Mouse (Mus musculus) hindbrain, embryonic 10.5 days (tissue): ENCODE results near the gene Zfp3. TPM values are rescaled to one million over a fixed set of nuclear protein-coding genes. Genes with fewer than 3 reads are reported as not detected.

Experiments
- DNase-seq: peaks from one replicate; pipeline ENCODE4 v3.0.0-alpha.2; 2017; ENCODE audit warnings: low spot score
- H3K27ac ChIP-seq: fragments of 300-500 bp; sonication (generic); 2 replicates; pipeline ENCODE4 v1.5.1; 2016; ENCODE audit warnings: mild to moderate bottlenecking, moderate library complexity
- H3K27me3 ChIP-seq: fragments of 300-500 bp; sonication (generic); 2 replicates; pipeline ENCODE4 v1.6.1; 2016; ENCODE audit warnings: mild to moderate bottlenecking; ENCODE audit not compliant: poor library complexity, insufficient read depth, severe bottlenecking
- H3K36me3 ChIP-seq: fragments of 300-500 bp; sonication (generic); 2 replicates; pipeline ENCODE4 v1.6.1; 2016; ENCODE audit warnings: mild to moderate bottlenecking, moderate library complexity
- H3K4me1 ChIP-seq: fragments of 300-500 bp; sonication (generic); replicated peaks from 2 replicates; pipeline ENCODE4 v1.6.1; 2016; ENCODE audit warnings: mild to moderate bottlenecking
- H3K4me3 ChIP-seq: fragments of 300-500 bp; sonication (generic); 2 replicates; pipeline ENCODE4 v1.5.1; 2016; ENCODE audit warnings: mild to moderate bottlenecking, moderate library complexity
- H3K9me3 ChIP-seq: fragments of 300-500 bp; sonication (generic); 2 replicates; pipeline ENCODE4 v1.6.1; 2016; ENCODE audit warnings: mild to moderate bottlenecking, moderate library complexity
- WGBS: fragments of 180-500 bp; shearing (Covaris S2); methylation state at CpG from one replicate; pipeline ENCODE4 v1.1.7; 2016; 5-methylcytosine and 5-hydroxymethylcytosine counted together
- polyA plus RNA-seq: library from polyadenylated mRNA; unstranded; fragments of >200 nt; fragmentation: Nextera tagmentation; extraction: Ambion mirVana; gene quantifications from 2 replicates; pipeline ENCODE4 v1.2.1, GENCODE M21; 2016

Zfp3 gene
- polyA plus RNA-seq, 1 experiment from 2014 or later = 8.1 TPM

GRCm38 (mm10) chr11:70802208-70802864, 38.3 kb downstream of the Zfp3 start:
- no peaks in the 10 kb centered on the region for H3K27me3 ChIP-seq
- 87% methylated on average over 2 of the region's 2 CpGs for WGBS
- H3K4me3 ChIP-seq = no peak overlapping the region
- H3K27ac ChIP-seq = no peak overlapping the region
- no peaks in the 10 kb centered on the region for H3K36me3 ChIP-seq
- no peaks in the 10 kb centered on the region for H3K9me3 ChIP-seq
- no peaks in the 10 kb centered on the region for H3K4me1 ChIP-seq
- DNase-seq = no peak

DNA sequence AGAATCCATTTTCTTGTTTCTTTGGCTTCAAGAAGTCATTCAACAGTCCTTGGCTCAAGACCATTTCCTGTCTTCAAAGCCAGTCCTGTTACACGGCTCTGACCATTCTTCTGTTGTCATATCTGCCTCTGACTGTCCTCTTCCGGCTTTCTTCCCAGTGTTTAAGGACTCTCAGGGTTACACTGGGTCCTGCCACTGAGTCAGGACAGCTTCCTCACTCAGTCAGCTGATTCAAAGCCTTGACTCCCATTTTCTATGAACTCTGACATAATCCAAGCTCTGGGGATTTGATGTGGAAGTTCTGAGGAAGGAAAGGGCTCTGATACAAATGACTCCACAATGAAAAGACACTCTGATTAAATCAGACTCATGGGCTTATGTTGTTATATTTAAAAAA, 38.9 kb downstream of the Zfp3 start:
- DNase-seq = no peak
- 77% methylated on average over 2 of the region's 2 CpGs for WGBS
- H3K4me3 ChIP-seq = no peak overlapping the region
- no peak overlapping the region for H3K27ac ChIP-seq
- H3K9me3 ChIP-seq = no peaks in the 10 kb centered on the region
- H3K36me3 ChIP-seq = no peaks in the 10 kb centered on the region
- no peaks in the 10 kb centered on the region for H3K4me1 ChIP-seq
- no peaks in the 10 kb centered on the region for H3K27me3 ChIP-seq

- Histone ChIP-seq H3K4me1 (0 out of 2 replicates have a peak, but pooled peaks cover 3% of the 10 kb centered on the region), H3K4me3 (no peak overlapping the region), H3K27me3 (no peaks in the 10 kb centered on the region), H3K27ac (no peak overlapping the region), H3K36me3 (no peaks in the 10 kb centered on the region), H3K9me3 (no peaks in the 10 kb centered on the region)
- DNase-seq = no peak
- 89% methylated on average over 6 of the region's 6 CpGs for WGBS
Measured at GRCm38 (mm10) chr11:70803711-70804200, 39.7 kb downstream of the Zfp3 start.

- Histone ChIP-seq H3K4me3 (no peak overlapping the region), H3K9me3 (no peaks in the 10 kb centered on the region), H3K36me3 (no peaks in the 10 kb centered on the region), H3K27me3 (no peaks in the 10 kb centered on the region), H3K4me1 (0 out of 2 replicates have a peak, but pooled peaks cover 7% of the 10 kb centered on the region), H3K27ac (no peak overlapping the region)
- DNase-seq = no peak
- WGBS = 79% methylated on average over 3 of the region's 3 CpGs
Measured at GRCm38 (mm10) chr11:70804395-70804794, 40.4 kb downstream of the Zfp3 start.

DNA sequence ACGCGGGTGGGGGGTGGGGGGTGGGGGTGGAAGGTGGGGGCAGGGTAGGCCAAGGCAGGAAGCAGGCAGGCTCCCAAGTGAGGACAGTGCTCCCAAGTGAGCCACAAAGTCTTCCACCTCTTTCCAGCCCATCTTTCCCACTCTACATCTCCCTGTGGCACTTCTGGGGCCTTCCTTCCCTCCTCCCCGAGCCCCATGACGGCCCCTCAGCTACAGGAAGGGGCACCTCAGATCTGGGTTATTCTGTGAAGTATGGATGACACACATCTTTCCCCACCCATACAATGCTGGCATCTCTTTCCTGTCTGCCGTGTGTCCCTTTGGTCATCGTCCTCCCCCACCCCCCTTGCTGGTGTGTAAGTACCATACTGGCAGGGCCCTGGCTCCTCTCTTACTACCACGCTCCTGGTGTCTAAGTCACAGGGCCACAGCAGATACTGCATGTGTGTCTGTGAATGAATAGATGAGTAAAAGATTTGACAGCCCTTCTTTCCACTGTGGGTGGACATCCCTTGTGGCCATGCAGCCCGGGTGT, 41.7 kb downstream of the Zfp3 start:
- WGBS = 81% methylated on average over 8 of the region's 8 CpGs
- Histone ChIP-seq H3K9me3 (no peaks in the 10 kb centered on the region), H3K4me3 (no peak overlapping the region), H3K27me3 (no peaks in the 10 kb centered on the region), H3K4me1 (0 out of 2 replicates have a peak, but pooled peaks cover 7% of the 10 kb centered on the region), H3K36me3 (no peaks in the 10 kb centered on the region), H3K27ac (no peak overlapping the region)
- DNase-seq = no peak

DNA sequence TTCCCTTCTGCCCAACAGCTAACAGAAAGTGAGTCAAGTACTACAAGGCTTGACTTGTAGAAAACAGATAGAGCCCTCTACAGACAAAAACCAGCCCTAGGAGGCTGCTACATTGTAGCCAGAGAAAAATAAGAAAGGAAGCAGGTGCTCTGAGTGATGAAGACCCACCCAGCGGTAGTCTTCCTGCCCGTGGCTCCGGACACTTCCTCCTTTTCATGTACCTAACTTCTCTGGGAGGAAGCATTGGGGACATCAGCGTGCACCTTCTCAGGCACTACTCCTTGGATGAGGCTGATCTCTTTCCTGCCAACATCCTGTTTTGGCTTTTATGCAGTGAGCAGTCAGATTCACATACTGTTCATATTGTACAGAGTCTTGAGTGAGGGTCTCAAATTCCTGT, 42.7 kb downstream of the Zfp3 start:
- Histone ChIP-seq H3K27ac (no peak overlapping the region), H3K36me3 (no peaks in the 10 kb centered on the region), H3K9me3 (no peaks in the 10 kb centered on the region), H3K4me3 (no peak overlapping the region), H3K27me3 (no peaks in the 10 kb centered on the region), H3K4me1 (0 out of 2 replicates have a peak, but pooled peaks cover 7% of the 10 kb centered on the region)
- 89% methylated on average over 4 of the region's 4 CpGs for WGBS
- DNase-seq = no peak

DNA sequence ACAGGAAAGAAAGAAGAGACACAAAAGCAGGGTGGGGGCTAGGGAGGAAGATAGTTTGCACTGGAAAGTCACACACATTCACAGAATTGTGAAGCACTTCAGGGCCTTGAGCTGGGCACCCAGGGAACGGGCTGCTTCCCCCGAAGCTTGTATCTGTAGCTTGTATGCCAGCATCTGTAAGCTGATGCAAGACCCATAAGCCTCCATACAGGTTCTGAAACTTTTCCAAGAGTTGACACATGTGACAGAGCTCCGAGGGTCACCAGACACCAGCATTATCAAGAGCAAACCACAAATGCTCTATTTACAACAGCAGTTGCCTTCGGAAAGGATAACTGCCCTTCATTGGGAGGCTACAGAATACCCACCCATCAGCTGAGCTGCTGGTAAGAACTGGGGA, 43.6 kb downstream of the Zfp3 start:
- H3K9me3 ChIP-seq = no peaks in the 10 kb centered on the region
- no peak overlapping the region for H3K4me3 ChIP-seq
- 88% methylated on average over 4 of the region's 4 CpGs for WGBS
- H3K27ac ChIP-seq = no peak overlapping the region
- no peaks in the 10 kb centered on the region for H3K36me3 ChIP-seq
- H3K4me1 ChIP-seq = 0 out of 2 replicates have a peak, but pooled peaks cover 7% of the 10 kb centered on the region
- no peaks in the 10 kb centered on the region for H3K27me3 ChIP-seq
- no peak for DNase-seq

GRCm38 (mm10) chr11:70808101-70808500, 44.1 kb downstream of the Zfp3 start:
- Histone ChIP-seq H3K9me3 (no peaks in the 10 kb centered on the region), H3K4me3 (no peak overlapping the region), H3K36me3 (no peaks in the 10 kb centered on the region), H3K4me1 (0 out of 2 replicates have a peak, but pooled peaks cover 7% of the 10 kb centered on the region), H3K27me3 (no peaks in the 10 kb centered on the region), H3K27ac (no peak overlapping the region)
- no peak for DNase-seq
- WGBS = 86% methylated on average over 3 of the region's 3 CpGs

DNA sequence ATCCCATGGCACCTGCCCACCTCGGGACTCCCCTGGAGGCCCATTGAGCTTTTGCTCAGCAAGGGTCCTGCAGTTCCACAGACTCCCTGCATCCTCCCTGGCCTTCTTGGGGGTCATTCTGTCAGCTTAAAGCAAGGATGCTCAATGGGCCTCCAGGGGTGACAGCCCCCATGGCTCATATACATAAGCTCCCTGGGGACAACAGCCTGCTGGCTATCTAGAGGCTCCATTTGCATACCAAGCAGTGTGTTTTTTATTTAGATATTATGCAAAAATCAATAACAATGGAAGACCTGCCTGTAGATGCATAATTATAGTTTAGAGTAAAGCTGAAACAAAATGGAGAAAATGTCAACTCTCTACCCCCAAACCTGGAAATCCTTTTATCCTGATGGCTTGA, 45.0 kb downstream of the Zfp3 start:
- no peaks in the 10 kb centered on the region for H3K27me3 ChIP-seq
- WGBS = 7% methylated on average over 1 of the region's 1 CpGs
- no peak overlapping the region for H3K4me3 ChIP-seq
- no peaks in the 10 kb centered on the region for H3K9me3 ChIP-seq
- H3K36me3 ChIP-seq = no peaks in the 10 kb centered on the region
- 0 out of 2 replicates have a peak, but pooled peaks cover 7% of the 10 kb centered on the region for H3K4me1 ChIP-seq
- no peak for DNase-seq
- H3K27ac ChIP-seq = no peak overlapping the region

- H3K4me3 ChIP-seq = no peak overlapping the region
- H3K4me1 ChIP-seq = 0 out of 2 replicates have a peak, but pooled peaks cover 7% of the 10 kb centered on the region
- no peak for DNase-seq
- 93% methylated on average over 5 of the region's 5 CpGs for WGBS
- no peaks in the 10 kb centered on the region for H3K9me3 ChIP-seq
- H3K36me3 ChIP-seq = no peaks in the 10 kb centered on the region
- H3K27me3 ChIP-seq = no peaks in the 10 kb centered on the region
- H3K27ac ChIP-seq = no peak overlapping the region
Measured at GRCm38 (mm10) chr11:70811041-70811440, 47.0 kb downstream of the Zfp3 start.

DNA sequence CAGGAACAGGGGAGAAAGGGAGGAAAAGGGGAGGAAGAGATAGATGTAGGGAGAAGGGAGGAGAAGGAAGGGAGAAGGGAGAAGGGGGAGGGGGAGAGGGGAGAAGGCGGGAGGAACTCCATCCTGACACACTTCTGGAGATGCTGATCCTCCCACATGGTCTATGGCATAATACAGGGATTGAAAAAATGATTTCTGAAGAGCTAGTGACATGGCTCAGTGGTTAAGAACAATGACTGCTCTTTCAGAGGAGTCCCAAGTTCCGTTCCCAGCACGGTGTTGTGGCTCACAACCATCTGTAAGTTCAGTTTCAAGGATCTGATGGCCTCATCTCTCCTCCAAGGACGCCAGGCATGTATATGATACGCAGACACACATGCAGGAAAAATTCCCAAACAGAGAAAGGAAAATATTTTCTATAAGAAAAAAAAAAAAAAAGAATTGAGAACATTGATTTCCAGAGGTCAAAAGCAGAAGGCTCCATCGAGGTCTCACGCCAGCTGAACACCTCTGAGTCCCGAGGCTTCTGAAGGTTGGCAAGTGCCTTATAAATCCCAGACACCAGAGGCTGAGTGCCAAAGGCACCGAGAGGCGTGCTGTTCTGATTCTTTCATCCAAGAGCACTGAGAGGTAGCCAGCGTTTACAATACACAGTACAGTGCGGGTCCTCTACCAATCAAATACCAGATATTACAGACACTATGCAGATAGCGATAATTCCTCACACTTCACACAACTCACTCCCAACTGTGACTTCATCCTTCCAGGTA, 47.6 kb downstream of the Zfp3 start:
- no peaks in the 10 kb centered on the region for H3K9me3 ChIP-seq
- 79% methylated on average over 13 of the region's 13 CpGs for WGBS
- no peak overlapping the region for H3K27ac ChIP-seq
- H3K36me3 ChIP-seq = no peaks in the 10 kb centered on the region
- no peaks in the 10 kb centered on the region for H3K27me3 ChIP-seq
- H3K4me3 ChIP-seq = no peak overlapping the region
- DNase-seq = no peak
- 0 out of 2 replicates have a peak, but pooled peaks cover 7% of the 10 kb centered on the region for H3K4me1 ChIP-seq

DNA sequence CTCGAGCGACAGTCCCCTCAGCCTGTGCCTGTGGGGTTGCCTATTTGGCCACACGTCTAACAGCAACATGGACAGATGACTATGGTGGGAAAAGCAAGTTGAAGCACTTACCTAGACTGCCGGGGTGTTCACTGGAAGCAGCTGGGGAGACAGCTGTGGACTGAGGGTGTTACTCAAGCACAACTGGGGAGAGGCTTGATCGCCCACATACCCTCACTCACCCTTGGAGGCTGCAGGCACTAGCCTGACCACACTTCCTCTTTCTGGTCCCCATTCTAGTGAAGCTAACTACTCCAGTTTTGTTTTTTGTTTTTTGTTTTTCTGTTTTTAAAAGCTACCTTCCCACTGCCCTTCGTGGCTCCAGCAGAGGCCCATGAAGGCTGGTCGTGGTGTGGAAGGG, 48.4 kb downstream of the Zfp3 start, which contains the start of gene Scimp:
TSS of gene Scimp (minus strand) at position 222 of the 400 bp plus-strand sequence.
- no peak within 1 kb of the TSS for H3K4me3 ChIP-seq
- H3K4me1 ChIP-seq = 0 out of 2 replicates have a peak, but pooled peaks cover 7% of the 10 kb centered on the region
- no peaks in the 10 kb centered on the region for H3K27me3 ChIP-seq
- 79% methylated on average over 7 of the region's 7 CpGs for WGBS
- no peak for DNase-seq
- H3K27ac ChIP-seq = no peak within 1 kb of the TSS
- no peaks in the 10 kb centered on the region for H3K36me3 ChIP-seq
- H3K9me3 ChIP-seq = no peaks in the 10 kb centered on the region

DNA sequence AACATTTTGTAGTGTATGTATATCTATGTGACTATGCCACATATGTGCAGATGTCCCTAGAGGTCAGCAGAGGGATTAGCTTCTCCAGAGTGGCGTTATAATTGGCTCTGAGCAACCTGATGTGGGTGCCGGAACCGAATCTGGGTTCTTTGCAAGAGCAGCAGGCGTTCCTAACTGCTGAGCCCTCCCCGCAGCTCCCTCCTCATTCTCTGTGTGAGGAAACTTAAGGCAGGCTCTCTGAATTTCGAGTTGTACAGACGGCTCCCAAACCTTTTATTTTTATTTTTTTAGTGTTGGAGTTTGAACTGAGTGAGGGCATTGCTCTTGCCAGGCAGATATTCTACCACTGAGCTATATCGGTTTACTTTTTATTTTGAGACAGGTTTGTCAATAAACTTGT, 51.1 kb downstream of the Zfp3 start:
- Histone ChIP-seq H3K4me1 (no peaks in the 10 kb centered on the region), H3K4me3 (no peak overlapping the region), H3K27ac (no peak overlapping the region), H3K36me3 (no peaks in the 10 kb centered on the region), H3K9me3 (no peaks in the 10 kb centered on the region), H3K27me3 (no peaks in the 10 kb centered on the region)
- 84% methylated on average over 8 of the region's 8 CpGs for WGBS
- no peak for DNase-seq
